Mouse (Mus musculus): ENCODE measurements around the gene Lcorl.

GRCm38 (mm10) chr5:45856876-45857253 is 550 bp downstream of the Lcorl start:
- no peak for TF ChIP-seq POLR2A (IDR thresholded peaks at IDR 0.05; ENCODE audit: borderline replicate concordance, extremely low read depth, insufficient read depth, insufficient read length, poor library complexity, severe bottlenecking)
- no peak for TF ChIP-seq CTCF (IDR thresholded peaks at IDR 0.05; ENCODE audit: borderline replicate concordance, extremely low read depth, insufficient read depth, insufficient read length)

Data from brain, embryonic 14.5 days (tissue).